Comparison of ENCODE assay signal across 15 mouse cellular contexts in the genomic region with DNA sequence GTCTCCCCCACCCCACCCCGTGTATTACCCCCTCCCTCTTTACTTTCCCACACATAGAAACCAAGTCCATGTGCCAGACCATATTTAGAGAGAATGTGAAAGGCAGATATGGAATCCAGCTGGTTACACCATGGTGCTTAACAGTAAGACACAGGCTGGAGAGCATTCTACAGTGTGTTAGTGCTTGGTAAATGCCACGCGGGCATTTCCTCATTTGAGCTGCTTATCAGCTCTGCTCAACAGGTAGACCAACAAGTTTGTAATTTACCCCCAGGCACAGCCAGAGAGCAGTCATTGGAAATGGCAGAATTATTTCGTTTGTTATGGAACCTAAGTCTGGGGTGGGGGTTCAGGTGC.
"Had no signal": no experiment of that assay in that cellular context is flagged by ENCODE, and none has a peak within 500 bp of the region (broad histone marks: within the 10 kb centered on the region; RNA-seq: fewer than 3 reads in every experiment).

No protein-coding gene starts in this region.

- H3K27ac ChIP-seq: neural tube, embryonic 15.5 days; stomach, embryonic 15.5 days; stomach, postnatal 0 days had no signal

- H3K4me2 ChIP-seq: neural tube, embryonic 15.5 days; stomach, embryonic 15.5 days had no signal

- H3K4me3 ChIP-seq: neural tube, embryonic 15.5 days; stomach, embryonic 15.5 days had no signal

- DNase-seq: retina, postnatal 1 day; right cerebral cortex, adult 18-20 months; right cerebral cortex, postnatal 14 days; right cerebral cortex, postnatal 25 days; right cerebral cortex, postnatal 4 days; spleen, adult 18-20 months; thymus, adult 18-20 months; thymus, adult 2 months; thymus, postnatal 14 days; thymus, postnatal 25 days; thymus, postnatal 36 days; thymus, postnatal 4 days had no signal

- H3K27me3 ChIP-seq: neural tube, embryonic 15.5 days; stomach, embryonic 15.5 days had no signal

- H3K4me1 ChIP-seq: neural tube, embryonic 15.5 days; stomach, embryonic 15.5 days had no signal

- H3K36me3 ChIP-seq: stomach, embryonic 15.5 days had no signal

- H3K9ac ChIP-seq: neural tube, embryonic 15.5 days; stomach, embryonic 15.5 days had no signal

- H3K9me3 ChIP-seq: neural tube, embryonic 15.5 days; stomach, embryonic 15.5 days had no signal
